Mouse (Mus musculus): ENCODE measurements around the gene Ikzf2.

- no peak for TF ChIP-seq CTCF (IDR thresholded peaks at IDR 0.05; ENCODE audit: low read depth)
- no peak for TF ChIP-seq EP300 (optimal IDR thresholded peaks at IDR 0.05)
Observed at GRCm38 (mm10) chr1:69513595-69514250, 173.3 kb downstream of the Ikzf2 start.
